Mouse (Mus musculus) G1E-ER4 (cell line): Measurements from ENCODE around the gene Faah. TPM values are rescaled to one million over a fixed set of nuclear protein-coding genes. Genes with fewer than 3 reads are reported as not detected.

Experiments used
- GATA1 ChIP-seq: IDR thresholded peaks from one replicate; pipeline ENCODE4 v1.8.0; 2012; ENCODE audit warnings: low read length, inconsistent platforms
- polyA plus RNA-seq: library from polyadenylated mRNA; stranded (reverse); fragments of >175 nt; gene quantifications from 2 replicates; pipeline ENCODE4 v1.2.3, GENCODE M21; 2012

Gene Faah
- polyA plus RNA-seq, 1 experiment, result not detected

- TF ChIP-seq GATA1, result no peak
Measured at GRCm38 (mm10) chr4:115938276-115939160, 79.2 kb downstream of the Faah start.

DNA sequence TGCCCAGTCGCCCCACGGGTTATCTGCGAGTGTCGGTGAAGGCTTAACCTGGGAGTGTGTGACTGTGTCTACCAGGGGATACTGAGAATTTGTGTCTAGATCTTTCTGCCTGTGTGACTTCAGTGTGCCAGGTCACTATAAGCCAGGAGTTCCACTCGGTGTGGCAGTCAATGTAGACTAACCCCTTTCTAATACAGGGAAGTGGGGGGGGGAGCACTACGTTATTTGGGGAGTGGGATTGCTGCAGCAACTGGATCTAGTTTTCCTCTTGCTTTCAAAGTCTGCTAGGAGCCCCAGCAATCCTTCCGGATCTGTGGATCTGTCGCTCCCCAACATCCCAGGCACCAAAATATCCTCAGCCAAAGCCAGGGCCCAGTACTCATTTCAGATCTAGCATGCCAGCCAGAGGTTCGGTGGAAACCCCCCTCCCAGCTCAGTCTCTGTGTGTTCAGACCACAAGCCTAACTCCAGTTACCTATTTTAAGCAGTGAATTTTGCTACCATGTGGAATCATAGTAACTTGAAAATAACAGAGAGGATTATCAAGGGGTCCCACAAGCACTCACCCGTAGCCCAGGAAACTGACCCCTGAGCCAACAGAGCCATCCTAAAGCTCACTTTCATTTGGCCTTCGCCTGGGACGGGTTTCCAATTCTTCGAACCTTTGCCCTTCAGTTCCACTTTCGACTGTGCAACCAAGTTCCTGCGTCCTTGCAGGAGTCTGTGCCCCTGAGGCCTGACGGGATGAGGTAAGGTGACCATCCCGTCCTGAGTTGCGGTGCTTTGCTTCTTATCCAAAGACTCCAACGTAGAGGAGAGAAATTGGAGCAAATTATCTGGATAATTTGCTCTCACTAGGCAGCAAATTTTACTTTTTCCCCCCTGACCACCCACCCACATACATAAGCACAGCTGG, 80.4 kb downstream of the Faah start:
- TF ChIP-seq GATA1, result no peak

DNA sequence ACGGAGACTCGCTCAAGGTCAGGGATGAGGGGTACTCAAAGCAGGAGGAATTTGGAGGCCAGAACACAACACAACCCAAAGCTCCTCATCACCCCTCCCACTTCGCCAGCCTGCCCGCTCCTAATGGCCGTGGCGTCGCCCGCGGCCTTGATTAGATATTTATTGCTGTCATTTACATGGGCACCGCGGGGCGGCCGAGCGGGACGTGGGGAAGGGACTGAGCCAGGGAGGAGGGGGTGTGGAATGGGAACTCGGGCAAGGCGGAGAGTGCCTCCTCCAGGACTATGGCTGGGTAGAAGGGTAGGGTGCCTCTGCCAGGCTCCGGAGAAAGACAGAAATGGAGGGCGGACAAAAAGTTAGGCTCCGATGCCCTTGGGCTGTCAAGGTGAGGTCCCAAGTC, 81.1 kb downstream of the Faah start:
- TF ChIP-seq GATA1, result no peak

- no peak for TF ChIP-seq GATA1
Measured at GRCm38 (mm10) chr4:115935835-115936581, 81.7 kb downstream of the Faah start.

DNA sequence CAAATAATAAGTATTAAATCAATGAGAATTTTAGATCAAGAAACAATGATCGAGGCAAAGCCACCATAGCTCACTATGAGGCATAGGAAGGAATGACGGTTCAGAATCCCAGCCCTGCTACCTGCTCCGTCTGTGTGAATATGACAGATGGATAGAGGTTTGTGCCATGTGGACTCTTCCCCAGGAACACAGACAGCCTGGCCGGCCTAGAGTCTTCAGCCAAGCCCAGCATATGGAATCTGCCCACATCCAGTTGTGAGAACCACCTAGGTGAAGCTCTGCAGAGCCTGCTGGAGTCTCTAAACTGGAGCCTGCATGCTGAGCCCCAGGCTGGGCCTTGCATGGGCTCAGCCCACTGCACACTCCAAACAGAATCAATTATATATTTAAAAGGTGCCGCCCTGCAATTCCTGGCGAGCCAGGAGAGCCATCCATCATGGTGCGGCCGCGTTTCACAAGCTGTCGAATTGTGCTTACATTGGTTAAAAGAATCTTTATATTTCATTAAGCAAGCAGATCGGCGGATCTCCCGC, 86.1 kb downstream of the Faah start:
- no peak for TF ChIP-seq GATA1

GRCm38 (mm10) chr4:115927637-115928036, 90.1 kb downstream of the Faah start:
- TF ChIP-seq GATA1, result no peak

DNA sequence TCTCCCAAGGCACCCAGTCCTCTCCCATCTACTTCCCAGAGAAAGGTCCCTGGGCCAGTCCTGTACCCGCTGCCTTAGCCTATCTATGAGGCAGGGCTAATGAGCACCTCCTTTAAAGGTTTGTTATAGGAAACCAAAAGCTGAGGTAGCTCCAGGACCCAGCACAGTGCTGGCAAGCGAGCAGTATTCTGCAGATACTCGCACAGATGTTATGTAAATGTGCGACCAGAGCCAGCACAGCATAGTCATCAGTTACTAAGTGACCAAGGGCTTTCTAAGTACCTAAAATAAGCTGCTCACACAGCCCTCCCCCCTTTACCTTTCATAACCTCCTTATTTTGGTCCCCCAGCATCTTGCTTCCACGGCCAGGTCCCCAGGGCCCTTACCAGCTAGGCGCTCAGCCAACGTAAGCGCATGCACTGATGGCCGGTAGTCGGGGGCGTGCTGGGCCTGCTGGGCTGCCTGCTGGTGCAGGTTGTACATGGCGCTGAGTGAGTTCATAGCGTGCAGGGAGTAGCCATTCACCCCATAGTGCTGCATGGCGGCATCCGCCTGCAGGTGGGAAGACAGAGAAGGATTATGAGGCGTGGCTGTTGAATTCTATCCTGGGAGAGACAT, 94.4 kb downstream of the Faah start:
- no peak for TF ChIP-seq GATA1

- TF ChIP-seq GATA1, result no peak
Measured at GRCm38 (mm10) chr4:115922688-115923087, 95.0 kb downstream of the Faah start.

- no peak for TF ChIP-seq GATA1
Measured at GRCm38 (mm10) chr4:115919911-115920310, 97.8 kb downstream of the Faah start.

Other genes with a start within 250 kb of the Faah start
- not detected in 2 replicates for gene Tex38, start 236.9 kb downstream of the Faah start, polyA plus RNA-seq
- gene Atpaf1, start 233.1 kb downstream of the Faah start, polyA plus RNA-seq, result 16.4 and 21.4 TPM in 2 replicates
- gene Mob3c, start 189.8 kb downstream of the Faah start, polyA plus RNA-seq, result 9.2 and 15.7 TPM in 2 replicates
- gene Mknk1, start 178.7 kb downstream of the Faah start, polyA plus RNA-seq, result 35.7 and 36.6 TPM in 2 replicates
- not detected in 2 replicates for gene Kncn, start 133.5 kb downstream of the Faah start, polyA plus RNA-seq
- gene 6430628N08Rik, start 127.3 kb downstream of the Faah start, polyA plus RNA-seq, result not detected in 2 replicates
- gene Dmbx1, start 78.0 kb downstream of the Faah start, polyA plus RNA-seq, result not detected in 2 replicates
- 0.11 and 0.37 TPM in 2 replicates for gene Nsun4, start 36.0 kb upstream of the Faah start, polyA plus RNA-seq
- 18.6 and 22.9 TPM in 2 replicates for gene Uqcrh, start 57.1 kb upstream of the Faah start, polyA plus RNA-seq
- 37.6 and 60.8 TPM in 2 replicates for gene Lrrc41, start 57.3 kb upstream of the Faah start, polyA plus RNA-seq
- 2.0 and 2.4 TPM in 2 replicates for gene Rad54l, start 105.8 kb upstream of the Faah start, polyA plus RNA-seq
- gene Pomgnt1, start 105.9 kb upstream of the Faah start, polyA plus RNA-seq, result 12.0 and 12.6 TPM in 2 replicates
- 0.01 TPM in 1 of 2 replicates, not detected in the other for gene Lurap1, start 133.4 kb upstream of the Faah start, polyA plus RNA-seq
- not detected in 2 replicates for gene Tspan1, start 149.7 kb upstream of the Faah start, polyA plus RNA-seq
- gene 1700042G07Rik, start 155.4 kb upstream of the Faah start, polyA plus RNA-seq, result not detected in 2 replicates
- not detected in 2 replicates for gene Gm49337, start 155.5 kb upstream of the Faah start, polyA plus RNA-seq
- gene Pik3r3, start 203.7 kb upstream of the Faah start, polyA plus RNA-seq, result 6.5 and 7.2 TPM in 2 replicates